Mouse (Mus musculus) MEL (cell line): ENCODE measurements around the gene Ntng1. TPM values are rescaled to one million over a fixed set of nuclear protein-coding genes. Genes with fewer than 3 reads are reported as not detected.

ENCODE experiments used
- DNase-seq: peaks from one replicate; pipeline ENCODE4 v3.0.0; 2011; ENCODE audit warnings: low read depth, low spot score
- H3K27ac ChIP-seq: 2 replicates; pipeline ENCODE4 v1.5.1; 2012; ENCODE audit warnings: low read depth, mild to moderate bottlenecking, control low read depth, low read length, moderate library complexity; ENCODE audit not compliant: control insufficient read depth
- H3K27me3 ChIP-seq, 2 experiments: fragments of 150-350 bp in 1 of 2; sonication (generic) in 1 of 2; 2 replicates each; pipeline ENCODE4 v1.6.1; 2012; ENCODE audit warnings: low read length in 2 of 2, mild to moderate bottlenecking in 2 of 2, improper control_type of control experiment in 1 of 2, moderate library complexity in 1 of 2; ENCODE audit not compliant: insufficient read depth in 2 of 2, control insufficient read depth in 1 of 2
- H3K36me3 ChIP-seq, 2 experiments: 2 replicates each; pipeline ENCODE4 v1.6.1; 2012 to 2014; ENCODE audit warnings: low read length in 2 of 2, improper control_type of control experiment in 1 of 2, inconsistent platforms in 1 of 2, mild to moderate bottlenecking in 1 of 2; ENCODE audit not compliant: insufficient read depth in 2 of 2, control insufficient read depth in 1 of 2
- H3K4me1 ChIP-seq, 2 experiments: fragments of 150-350 bp in 1 of 2; sonication (generic) in 1 of 2; 2 replicates each; pipeline ENCODE4 v1.6.1; 2012; ENCODE audit warnings: low read length in 2 of 2, improper control_type of control experiment in 1 of 2, mild to moderate bottlenecking in 1 of 2; ENCODE audit not compliant: insufficient read depth in 2 of 2, control insufficient read depth in 1 of 2
- H3K4me3 ChIP-seq, 2 experiments: fragments of 150-350 bp in 1 of 2; sonication (generic) in 1 of 2; 2 replicates each; pipeline ENCODE4 v1.5.1; 2012; ENCODE audit warnings: low read depth in 2 of 2, low read length in 2 of 2, mild to moderate bottlenecking in 2 of 2, moderate library complexity in 2 of 2, control low read depth in 1 of 2, improper control_type of control experiment in 1 of 2; ENCODE audit not compliant: control insufficient read depth in 1 of 2, insufficient read depth in 1 of 2
- H3K79me2 ChIP-seq: 2 replicates; pipeline ENCODE4 v1.6.1; 2012; ENCODE audit warnings: mild to moderate bottlenecking, low read length, moderate library complexity; ENCODE audit not compliant: control insufficient read depth, poor library complexity, insufficient read depth
- H3K9ac ChIP-seq: 2 replicates; pipeline ENCODE4 v1.6.1; 2012; ENCODE audit warnings: low read depth, mild to moderate bottlenecking, control low read depth, low read length, moderate library complexity; ENCODE audit not compliant: control insufficient read depth, poor library complexity, severe bottlenecking
- H3K9me3 ChIP-seq: fragments of 150-350 bp; sonication (generic); replicated peaks from 2 replicates; pipeline ENCODE4 v1.6.1; 2012; ENCODE audit warnings: mild to moderate bottlenecking, low read length, improper control_type of control experiment, moderate library complexity; ENCODE audit not compliant: insufficient read depth
- BHLHE40 ChIP-seq: IDR thresholded peaks from 2 replicates; pipeline ENCODE4 v1.6.1; 2012; ENCODE audit warnings: low read depth, mild to moderate bottlenecking, inconsistent platforms, low read length, improper control_type of control experiment, borderline replicate concordance
- CHD1 ChIP-seq: IDR thresholded peaks from 2 replicates; pipeline ENCODE4 v1.6.1; 2012; ENCODE audit warnings: low read depth, mild to moderate bottlenecking, inconsistent platforms, low read length, improper control_type of control experiment
- CHD2 ChIP-seq: IDR thresholded peaks from 2 replicates; pipeline ENCODE4 v1.6.1; 2011; ENCODE audit warnings: low read length, improper control_type of control experiment
- CTCF ChIP-seq, 3 experiments: IDR thresholded peaks in 2 of 3; conservative IDR thresholded peaks in 1 of 3; 2 replicates each; pipeline ENCODE4 v1.5.1; 2011 to 2012; ENCODE audit warnings: low read length in 3 of 3, low read depth in 2 of 3, mild to moderate bottlenecking in 2 of 3, improper control_type of control experiment in 1 of 3, inconsistent platforms in 1 of 3, mixed read lengths in 1 of 3, moderate library complexity in 1 of 3; ENCODE audit not compliant: control insufficient read depth in 1 of 3, insufficient read depth in 1 of 3, poor library complexity in 1 of 3, severe bottlenecking in 1 of 3
- E2F4 ChIP-seq: IDR thresholded peaks from 2 replicates; pipeline ENCODE4 v1.6.1; 2011; ENCODE audit warnings: low read depth, low read length, improper control_type of control experiment, borderline replicate concordance
- ELF1 ChIP-seq: IDR thresholded peaks from 2 replicates; pipeline ENCODE4 v1.6.1; 2014; ENCODE audit warnings: low read depth, mild to moderate bottlenecking, inconsistent platforms, low read length, improper control_type of control experiment, moderate library complexity
- EP300 ChIP-seq, 2 experiments: IDR thresholded peaks; 2 replicates each; pipeline ENCODE4 v1.6.1; 2011; ENCODE audit warnings: improper control_type of control experiment in 2 of 2, low read length in 2 of 2, low read depth in 1 of 2, mild to moderate bottlenecking in 1 of 2
- ETS1 ChIP-seq: IDR thresholded peaks from 2 replicates; pipeline ENCODE4 v1.6.1; 2012; ENCODE audit warnings: low read depth, mild to moderate bottlenecking, inconsistent platforms, low read length, improper control_type of control experiment, moderate library complexity
- GATA1 ChIP-seq: IDR thresholded peaks from 2 replicates; pipeline ENCODE4 v1.6.1; 2011; ENCODE audit warnings: low read depth, low read length, improper control_type of control experiment
- KAT2A ChIP-seq: conservative IDR thresholded peaks from 2 replicates; pipeline ENCODE4 v1.6.1; 2012; ENCODE audit warnings: low read depth, low read length, improper control_type of control experiment, inconsistent platforms
- MAFK ChIP-seq: IDR thresholded peaks from 2 replicates; pipeline ENCODE4 v1.6.1; 2011; ENCODE audit warnings: low read depth, mild to moderate bottlenecking, low read length, improper control_type of control experiment, borderline replicate concordance
- MAZ ChIP-seq: IDR thresholded peaks from 2 replicates; pipeline ENCODE4 v1.6.1; 2012; ENCODE audit warnings: low read depth, mild to moderate bottlenecking, inconsistent platforms, low read length, improper control_type of control experiment
- MXI1 ChIP-seq: IDR thresholded peaks from 2 replicates; pipeline ENCODE4 v1.6.1; 2011; ENCODE audit warnings: mild to moderate bottlenecking, low read depth, low read length, improper control_type of control experiment
- NELFE ChIP-seq: IDR thresholded peaks from 2 replicates; pipeline ENCODE4 v1.6.1; 2011; ENCODE audit warnings: low read depth, low read length, improper control_type of control experiment
- NRF1 ChIP-seq: IDR thresholded peaks from 2 replicates; pipeline ENCODE4 v1.6.1; 2014; ENCODE audit warnings: low read depth, mild to moderate bottlenecking, inconsistent platforms, low read length, improper control_type of control experiment, moderate library complexity; ENCODE audit not compliant: poor library complexity, insufficient read depth, severe bottlenecking
- POLR2A ChIP-seq, 2 experiments: IDR thresholded peaks; 2 replicates each; pipeline ENCODE4 v1.6.1; 2011 to 2012; ENCODE audit warnings: low read length in 2 of 2, mild to moderate bottlenecking in 2 of 2, control low read depth in 1 of 2, improper control_type of control experiment in 1 of 2, low read depth in 1 of 2, moderate library complexity in 1 of 2; ENCODE audit not compliant: control insufficient read depth in 1 of 2, insufficient read depth in 1 of 2, poor library complexity in 1 of 2
- RAD21 ChIP-seq: IDR thresholded peaks from 2 replicates; pipeline ENCODE4 v1.6.1; 2011; ENCODE audit warnings: mild to moderate bottlenecking, low read depth, low read length, improper control_type of control experiment
- RCOR1 ChIP-seq: IDR thresholded peaks from 2 replicates; pipeline ENCODE4 v1.6.1; 2012; ENCODE audit warnings: low read depth, mild to moderate bottlenecking, inconsistent platforms, low read length, improper control_type of control experiment
- SIN3A ChIP-seq: IDR thresholded peaks from 2 replicates; pipeline ENCODE4 v1.6.1; 2012; ENCODE audit warnings: low read length, improper control_type of control experiment, inconsistent platforms
- SMC3 ChIP-seq: IDR thresholded peaks from 2 replicates; pipeline ENCODE4 v1.6.1; 2011; ENCODE audit warnings: low read depth, low read length, improper control_type of control experiment
- TBP ChIP-seq: IDR thresholded peaks from 2 replicates; pipeline ENCODE4 v1.8.0; 2011; ENCODE audit warnings: low read depth, low read length, improper control_type of control experiment
- UBTF ChIP-seq: IDR thresholded peaks from 2 replicates; pipeline ENCODE4 v1.6.1; 2012; ENCODE audit warnings: low read depth, mild to moderate bottlenecking, inconsistent platforms, low read length, improper control_type of control experiment, moderate library complexity, borderline replicate concordance; ENCODE audit not compliant: insufficient read depth
- USF1 ChIP-seq: IDR thresholded peaks from 2 replicates; pipeline ENCODE4 v1.6.1; 2014; ENCODE audit warnings: low read depth, mild to moderate bottlenecking, inconsistent platforms, low read length, improper control_type of control experiment, moderate library complexity
- USF2 ChIP-seq, 2 experiments: IDR thresholded peaks; 2 replicates each; pipeline ENCODE4 v1.6.1; 2011 to 2012; ENCODE audit warnings: improper control_type of control experiment in 2 of 2, low read length in 2 of 2, borderline replicate concordance in 1 of 2, inconsistent platforms in 1 of 2, low read depth in 1 of 2, mild to moderate bottlenecking in 1 of 2; ENCODE audit not compliant: insufficient read depth in 1 of 2
- ZNF384 ChIP-seq: IDR thresholded peaks from 2 replicates; pipeline ENCODE4 v1.6.1; 2012; ENCODE audit warnings: low read depth, mild to moderate bottlenecking, inconsistent platforms, low read length, improper control_type of control experiment
- polyA plus RNA-seq, 2 experiments: library from polyadenylated mRNA; stranded (reverse) in 1 of 2; unstranded in 1 of 2; fragments of >175 nt in 1 of 2; fragments of >200 nt in 1 of 2; gene quantifications; 2 replicates each; pipeline versions ENCODE4 v1.2.1 to v1.2.4; 2012; ENCODE audit warnings: low replicate concordance in 2 of 2, low read depth in 1 of 2; ENCODE audit not compliant: insufficient read length in 2 of 2, insufficient read depth in 1 of 2, missing spikeins in 1 of 2
- total RNA-seq: library from RNA; depleted of rRNA; stranded (reverse); fragments of 300-350 nt; gene quantifications from 2 replicates; pipeline ENCODE4 v1.2.3, GENCODE M21; 2012

The Ntng1 gene
- total and polyA plus RNA-seq, 3 experiments = not detected

GRCm38 (mm10) chr3:109772120-109772519 is 371.7 kb downstream of the Ntng1 start:
- TF ChIP-seq ETS1 (no peak), KAT2A (no peak), UBTF (no peak), TBP (no peak), ELF1 (no peak), E2F4 (no peak), RAD21 (no peak), RCOR1 (no peak), CTCF (IDR thresholded peaks at IDR 0.05 in 2 of 3, conservative IDR thresholded peaks at IDR 0.05 in 1 of 3; ENCODE audit: control insufficient read depth in 1 of 3, insufficient read depth in 1 of 3, low read depth in 2 of 3, low read length in 3 of 3, poor library complexity in 1 of 3, severe bottlenecking in 1 of 3) (no peak), SMC3 (no peak), CHD2 (no peak), NRF1 (no peak), ZNF384 (no peak)
- Histone ChIP-seq H3K36me3 (no peaks in the 10 kb centered on the region), H3K27ac (no peak overlapping the region), H3K4me3 (no peak overlapping the region), H3K4me1 (no peaks in the 10 kb centered on the region), H3K9ac (no peak overlapping the region), H3K9me3 (no peaks in the 10 kb centered on the region), H3K27me3 (no peaks in the 10 kb centered on the region), H3K79me2 (no peaks in the 10 kb centered on the region)
- DNase-seq = no peak

GRCm38 (mm10) chr3:109766939-109767338 is 376.9 kb downstream of the Ntng1 start:
- H3K27me3 ChIP-seq = no peaks in the 10 kb centered on the region
- H3K36me3 ChIP-seq = no peaks in the 10 kb centered on the region
- no peaks in the 10 kb centered on the region for H3K4me1 ChIP-seq
- H3K79me2 ChIP-seq = no peaks in the 10 kb centered on the region
- H3K4me3 ChIP-seq = no peak overlapping the region
- no peak for DNase-seq
- H3K9ac ChIP-seq = no peak overlapping the region
- no peak overlapping the region for H3K27ac ChIP-seq
- no peak for TF ChIP-seq SIN3A
- no peak for TF ChIP-seq CHD1
- TF ChIP-seq MXI1 = no peak
- no peak for TF ChIP-seq BHLHE40
- no peak for TF ChIP-seq CHD2
- no peak for TF ChIP-seq NELFE
- no peak for TF ChIP-seq KAT2A
- no peak for TF ChIP-seq USF1
- no peak for TF ChIP-seq MAZ
- no peak for TF ChIP-seq USF2 (IDR thresholded peaks at IDR 0.05; ENCODE audit: borderline replicate concordance in 1 of 2, insufficient read depth in 1 of 2, low read depth in 1 of 2, low read length in 2 of 2)
- TF ChIP-seq GATA1 = no peak
- no peak for TF ChIP-seq UBTF
- TF ChIP-seq POLR2A (IDR thresholded peaks at IDR 0.05; ENCODE audit: control insufficient read depth in 1 of 2, insufficient read depth in 1 of 2, low read depth in 1 of 2, low read length in 2 of 2, poor library complexity in 1 of 2) = no peak
- TF ChIP-seq SMC3 = no peak
- no peak for TF ChIP-seq MAFK
- no peak for TF ChIP-seq EP300 (IDR thresholded peaks at IDR 0.05; ENCODE audit: low read depth in 1 of 2, low read length in 2 of 2)
- TF ChIP-seq E2F4 = no peak
- TF ChIP-seq ZNF384 = no peak
- H3K9me3 ChIP-seq = no peaks in the 10 kb centered on the region
